Mouse (Mus musculus) stomach, embryonic 15.5 days (tissue): ENCODE measurements around the gene Tmem120a. TPM values are rescaled to one million over a fixed set of nuclear protein-coding genes. Genes with fewer than 3 reads are reported as not detected.

Source experiments
- ATAC-seq: fragments of 200-750 bp; cut with Nextera tagmentation; 2 replicates; pipeline ENCODE4 v1.8.0; 2017; ENCODE audit warnings: low read depth, moderate number of reproducible peaks, moderate TSS enrichment; ENCODE audit not compliant: insufficient read depth, low FRiP score
- H3K27ac ChIP-seq: fragments of 300-500 bp; sonication (generic); 2 replicates; pipeline ENCODE4 v1.5.1; 2015; ENCODE audit warnings: mild to moderate bottlenecking, inconsistent platforms
- H3K27me3 ChIP-seq: fragments of 300-500 bp; sonication (generic); replicated peaks from 2 replicates; pipeline ENCODE4 v1.6.1; 2015; ENCODE audit warnings: inconsistent platforms
- H3K36me3 ChIP-seq: fragments of 300-500 bp; sonication (generic); 2 replicates; pipeline ENCODE4 v1.6.1; 2015; ENCODE audit warnings: inconsistent platforms
- H3K4me1 ChIP-seq: fragments of 300-500 bp; sonication (generic); 2 replicates; pipeline ENCODE4 v1.6.1; 2015; ENCODE audit warnings: inconsistent platforms
- H3K4me2 ChIP-seq: fragments of 300-500 bp; sonication (generic); 2 replicates; pipeline ENCODE4 v1.6.1; 2015; ENCODE audit warnings: mild to moderate bottlenecking, inconsistent platforms
- H3K4me3 ChIP-seq: fragments of 300-500 bp; sonication (generic); replicated peaks from 2 replicates; pipeline ENCODE4 v1.5.1; 2015; ENCODE audit warnings: inconsistent platforms
- H3K9ac ChIP-seq: fragments of 300-500 bp; sonication (generic); 2 replicates; pipeline ENCODE4 v1.6.1; 2015; ENCODE audit warnings: inconsistent platforms
- H3K9me3 ChIP-seq: fragments of 300-500 bp; sonication (generic); 2 replicates; pipeline ENCODE4 v1.6.1; 2016; ENCODE audit warnings: inconsistent platforms
- WGBS: fragments of 180-500 bp; shearing (Covaris S2); methylation state at CpG from one replicate; pipeline ENCODE4 v1.1.7; 2015; 5-methylcytosine and 5-hydroxymethylcytosine counted together
- polyA plus RNA-seq: library from polyadenylated mRNA; unstranded; fragments of >200 nt; fragmentation: Nextera tagmentation; extraction: Ambion mirVana; gene quantifications from 2 replicates; pipeline ENCODE4 v1.2.1, GENCODE M21; 2015

The Tmem120a gene
- polyA plus RNA-seq, 1 experiment from 2014 or later: 43.9 TPM

DNA sequence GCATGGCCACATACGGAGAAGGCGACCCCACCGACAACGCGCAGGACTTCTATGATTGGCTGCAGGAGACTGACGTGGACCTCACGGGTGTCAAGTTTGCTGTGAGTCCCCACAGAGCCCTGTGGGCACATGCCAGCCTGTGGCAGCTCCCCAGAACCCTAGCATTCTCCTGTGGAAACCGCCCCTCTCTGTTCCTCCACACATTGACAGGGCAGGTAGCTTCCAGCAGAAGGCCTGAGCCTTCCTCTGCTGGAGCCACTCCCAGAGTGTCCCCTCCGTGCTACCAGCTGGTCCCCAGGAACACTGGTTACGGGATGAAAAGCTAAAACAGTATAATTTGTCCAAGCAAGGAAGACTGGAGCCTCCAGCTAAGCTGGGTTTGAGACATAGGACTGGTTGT, 14.0 kb downstream of the Tmem120a start:
- no peak overlapping the region for H3K9ac ChIP-seq
- H3K36me3 ChIP-seq: peaks cover 62% of the 10 kb centered on the region
- no peak overlapping the region for H3K27ac ChIP-seq
- no peaks in the 10 kb centered on the region for H3K27me3 ChIP-seq
- no peak for ATAC-seq
- H3K9me3 ChIP-seq: no peaks in the 10 kb centered on the region
- H3K4me2 ChIP-seq: no peak overlapping the region
- H3K4me3 ChIP-seq: no peak overlapping the region
- peaks cover 20% of the 10 kb centered on the region for H3K4me1 ChIP-seq
- WGBS: 95% methylated on average over 10 of the region's 10 CpGs

DNA sequence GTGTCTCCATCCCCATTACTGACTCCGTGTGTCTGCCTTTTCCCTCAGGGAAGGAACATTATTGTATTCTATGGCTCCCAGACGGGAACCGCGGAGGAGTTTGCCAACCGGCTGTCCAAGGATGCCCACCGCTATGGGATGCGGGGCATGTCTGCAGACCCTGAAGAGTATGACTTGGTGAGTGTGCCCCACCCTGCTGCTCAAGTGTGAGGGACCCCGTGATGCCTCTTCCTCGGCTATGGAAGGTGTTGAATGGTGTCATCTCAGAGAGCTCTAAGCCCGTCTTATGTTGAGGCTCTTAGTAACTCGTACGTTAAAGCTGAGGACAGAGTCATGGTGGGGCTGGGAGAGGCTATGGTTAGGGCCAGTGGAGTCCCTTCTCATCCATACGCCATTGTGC, 14.9 kb downstream of the Tmem120a start:
- ATAC-seq: no peak
- Histone ChIP-seq H3K27ac (no peak overlapping the region), H3K9me3 (no peaks in the 10 kb centered on the region), H3K4me2 (no peak overlapping the region), H3K36me3 (peaks cover 52% of the 10 kb centered on the region), H3K4me1 (peaks cover 29% of the 10 kb centered on the region), H3K4me3 (no peak overlapping the region), H3K9ac (no peak overlapping the region), H3K27me3 (no peaks in the 10 kb centered on the region)
- 90% methylated on average over 13 of the region's 13 CpGs for WGBS

DNA sequence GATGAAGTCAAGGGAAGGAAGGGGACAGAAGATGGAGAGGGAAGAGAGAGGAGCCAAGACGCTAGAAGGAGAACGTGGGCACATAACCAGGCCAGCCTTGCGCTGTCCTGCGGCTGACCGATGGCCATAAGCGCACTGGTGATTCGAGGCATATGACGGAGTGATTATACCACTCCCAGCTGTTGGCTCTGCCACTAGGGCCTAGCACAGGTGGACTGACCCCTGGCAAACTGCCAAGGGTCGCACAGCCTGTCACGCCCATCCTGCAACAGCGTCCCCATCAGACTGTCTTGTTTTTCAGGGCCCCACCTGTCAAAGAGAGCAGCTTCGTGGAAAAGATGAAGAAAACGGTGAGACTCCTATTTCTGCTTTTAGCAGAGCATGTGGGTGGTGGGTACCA, 15.9 kb downstream of the Tmem120a start:
- WGBS: 88% methylated on average over 13 of the region's 13 CpGs
- ATAC-seq: no peak
- H3K9ac ChIP-seq: no peak overlapping the region

DNA sequence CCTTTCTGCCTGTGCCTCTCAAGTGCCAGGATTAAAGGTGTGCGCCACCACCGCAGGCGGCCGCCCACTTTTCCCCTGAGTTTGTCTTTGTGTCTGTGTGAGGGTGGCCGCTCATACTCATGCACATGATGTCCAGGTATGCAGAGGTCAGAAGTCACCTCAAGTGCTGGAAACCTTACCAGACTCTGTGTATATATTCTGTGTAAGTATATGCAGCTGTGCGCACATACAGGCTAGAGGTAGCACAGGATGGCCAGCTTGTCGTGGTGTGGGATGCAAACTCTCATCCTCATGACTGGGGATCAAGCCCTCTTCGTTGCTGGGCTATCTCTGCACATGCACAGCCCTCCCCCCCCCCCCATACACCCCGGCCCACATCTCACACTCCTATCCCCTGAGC, 16.4 kb downstream of the Tmem120a start:
- Histone ChIP-seq H3K4me3 (no peak overlapping the region), H3K4me2 (no peak overlapping the region), H3K27ac (no peak overlapping the region), H3K9me3 (no peaks in the 10 kb centered on the region), H3K9ac (no peak overlapping the region), H3K4me1 (peaks cover 34% of the 10 kb centered on the region), H3K27me3 (no peaks in the 10 kb centered on the region), H3K36me3 (peaks cover 38% of the 10 kb centered on the region)
- WGBS: 87% methylated on average over 9 of the region's 9 CpGs
- no peak for ATAC-seq

More for the DNA sequence above, 15.9 kb downstream of the Tmem120a start:
- Histone ChIP-seq H3K27ac (no peak overlapping the region), H3K36me3 (peaks cover 43% of the 10 kb centered on the region), H3K9me3 (no peaks in the 10 kb centered on the region), H3K4me1 (peaks cover 34% of the 10 kb centered on the region), H3K4me2 (no peak overlapping the region), H3K4me3 (no peak overlapping the region), H3K27me3 (no peaks in the 10 kb centered on the region)

DNA sequence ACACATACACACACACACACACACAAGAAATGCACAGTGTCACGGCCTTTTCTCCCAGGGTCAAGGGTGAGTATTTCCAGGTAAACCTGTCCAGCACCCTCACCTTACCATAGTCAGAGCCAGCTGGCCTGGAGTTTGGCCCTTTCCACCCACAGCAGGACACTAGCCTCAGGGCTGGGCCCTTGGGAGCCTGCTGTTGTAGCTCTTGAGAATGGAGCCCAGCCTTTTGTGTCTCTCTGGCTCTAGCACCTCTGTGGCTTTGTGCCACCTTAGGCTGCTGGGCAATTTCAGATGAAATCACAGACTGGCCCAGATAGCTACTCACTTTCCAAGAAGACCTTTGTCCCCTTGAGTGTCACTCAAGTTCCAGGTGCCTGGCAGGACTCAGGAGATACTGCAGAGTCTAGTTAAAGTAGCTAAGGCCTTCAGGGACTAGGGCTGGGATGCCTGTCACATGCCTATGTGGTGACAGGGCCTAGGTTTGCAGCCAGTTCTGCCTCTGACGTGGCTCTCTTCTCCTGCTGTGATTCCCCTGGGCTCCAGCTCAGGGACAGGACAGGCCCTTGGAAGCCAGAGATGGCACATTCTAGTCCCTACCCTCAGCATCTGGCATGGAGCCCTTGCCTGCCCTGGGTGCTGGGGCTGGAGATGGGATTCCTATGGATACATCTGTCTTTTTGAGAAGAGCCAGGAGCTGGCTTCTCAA, 17.5 kb downstream of the Tmem120a start:
- no peak overlapping the region for H3K27ac ChIP-seq
- no peak for ATAC-seq
- no peak overlapping the region for H3K9ac ChIP-seq
- peak overlapping the region; percentile 51; the same call in 1 of the 2 replicates for H3K4me2 ChIP-seq
- H3K9me3 ChIP-seq: no peaks in the 10 kb centered on the region
- H3K4me3 ChIP-seq: no peak overlapping the region
- H3K36me3 ChIP-seq: peaks cover 27% of the 10 kb centered on the region
- no peaks in the 10 kb centered on the region for H3K27me3 ChIP-seq
- peaks cover 34% of the 10 kb centered on the region for H3K4me1 ChIP-seq
- 77% methylated on average over 2 of the region's 2 CpGs for WGBS

- Histone ChIP-seq H3K4me3 (peak overlapping the region; percentile 11), H3K4me1 (peaks cover 34% of the 10 kb centered on the region), H3K4me2 (peak overlapping the region; percentile 51), H3K27ac (peak overlapping the region; percentile 70), H3K36me3 (peaks cover 21% of the 10 kb centered on the region; the same call in 1 of the 2 replicates), H3K27me3 (no peaks in the 10 kb centered on the region), H3K9ac (no peak overlapping the region), H3K9me3 (no peaks in the 10 kb centered on the region)
- WGBS: 40% methylated on average over 6 of the region's 6 CpGs
- no peak for ATAC-seq
These were observed 18.3 kb downstream of the Tmem120a start for GRCm38 (mm10) chr5:135725991-135726390.

DNA sequence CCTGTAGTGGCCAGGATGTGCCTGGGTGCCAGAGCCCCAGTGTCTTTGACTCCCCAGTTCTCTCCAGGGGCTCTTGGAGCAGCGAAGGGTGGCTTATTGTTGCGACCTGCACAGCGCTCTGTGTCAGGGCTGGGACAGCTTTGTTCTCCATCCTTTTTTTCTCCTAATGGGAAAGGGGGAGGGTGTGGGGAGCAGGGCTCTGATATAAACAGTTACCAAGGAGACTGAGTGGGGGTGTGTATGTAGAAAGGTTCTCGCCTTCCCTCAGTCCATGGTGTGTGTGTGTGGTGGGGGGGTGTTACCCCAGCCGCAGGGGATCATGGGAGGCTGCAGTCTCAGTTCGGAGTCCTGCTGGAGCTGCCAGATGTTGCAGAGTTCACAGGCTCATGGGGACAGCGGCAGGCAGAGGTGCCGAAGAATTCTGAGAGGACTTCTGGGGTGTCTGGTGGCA, 18.8 kb downstream of the Tmem120a start:
- Histone ChIP-seq H3K27me3 (no peaks in the 10 kb centered on the region), H3K4me3 (peak overlapping the region; percentile 11), H3K27ac (peak overlapping the region; percentile 70), H3K36me3 (peaks cover 16% of the 10 kb centered on the region; the same call in 1 of the 2 replicates), H3K9ac (no peak overlapping the region), H3K4me1 (peaks cover 34% of the 10 kb centered on the region), H3K9me3 (no peaks in the 10 kb centered on the region), H3K4me2 (peak overlapping the region; percentile 51)
- WGBS: 19% methylated on average over 8 of the region's 8 CpGs
- peak; percentile 74; the same call in 1 of the 2 replicates for ATAC-seq

GRCm38 (mm10) chr5:135724536-135725322, 19.5 kb downstream of the Tmem120a start:
- H3K27me3 ChIP-seq: no peaks in the 10 kb centered on the region
- peaks cover 34% of the 10 kb centered on the region for H3K4me1 ChIP-seq
- H3K27ac ChIP-seq: peak overlapping the region; percentile 70
- peak overlapping the region; percentile 51 for H3K4me2 ChIP-seq
- H3K36me3 ChIP-seq: 0 out of 2 replicates have a peak, but pooled peaks cover 10% of the 10 kb centered on the region
- H3K4me3 ChIP-seq: no peak overlapping the region; the same call in 1 of the 2 replicates
- no peaks in the 10 kb centered on the region for H3K9me3 ChIP-seq
- ATAC-seq: no peak
- WGBS: 28% methylated on average over 9 of the region's 9 CpGs
- H3K9ac ChIP-seq: no peak overlapping the region

- 64% methylated on average over 3 of the region's 3 CpGs for WGBS
- Histone ChIP-seq H3K4me3 (no peak overlapping the region), H3K9me3 (no peaks in the 10 kb centered on the region), H3K27ac (no peak overlapping the region), H3K9ac (no peak overlapping the region), H3K4me2 (no peak overlapping the region), H3K36me3 (0 out of 2 replicates have a peak, but pooled peaks cover 2% of the 10 kb centered on the region), H3K27me3 (no peaks in the 10 kb centered on the region), H3K4me1 (peaks cover 34% of the 10 kb centered on the region)
- no peak for ATAC-seq
These were observed 21.0 kb downstream of the Tmem120a start for GRCm38 (mm10) chr5:135723165-135723751.

GRCm38 (mm10) chr5:135722121-135722520, 22.1 kb downstream of the Tmem120a start:
- WGBS: 72% methylated on average over 11 of the region's 11 CpGs
- no peak for ATAC-seq
- Histone ChIP-seq H3K9ac (no peak overlapping the region), H3K4me1 (peaks cover 32% of the 10 kb centered on the region), H3K36me3 (peaks cover 6% of the 10 kb centered on the region; the same call in 1 of the 2 replicates), H3K9me3 (no peaks in the 10 kb centered on the region), H3K4me2 (no peak overlapping the region), H3K27me3 (no peaks in the 10 kb centered on the region), H3K4me3 (no peak overlapping the region), H3K27ac (no peak overlapping the region)

DNA sequence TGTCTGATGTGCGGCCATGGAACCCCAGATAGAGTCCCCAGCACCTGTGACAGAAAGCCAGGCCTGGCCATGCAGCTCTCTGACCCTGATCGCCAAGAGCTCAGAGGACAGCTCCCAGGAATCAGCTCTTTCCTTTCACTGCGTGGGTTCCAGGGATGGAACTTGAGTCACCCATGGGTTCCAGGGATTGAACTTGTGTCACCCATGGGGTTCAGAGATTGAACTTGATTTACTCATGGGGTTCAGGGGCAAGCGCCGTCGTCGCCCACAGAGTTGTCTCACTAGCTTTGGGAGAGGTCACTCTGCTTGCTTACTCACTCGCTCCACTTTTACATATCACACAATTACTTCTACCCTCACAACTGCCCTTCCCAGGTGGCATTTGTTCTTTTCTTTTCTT, 23.2 kb downstream of the Tmem120a start:
- Histone ChIP-seq H3K4me3 (no peak overlapping the region), H3K4me2 (no peak overlapping the region), H3K27me3 (no peaks in the 10 kb centered on the region), H3K27ac (no peak overlapping the region), H3K36me3 (peaks cover 9% of the 10 kb centered on the region; the same call in 1 of the 2 replicates), H3K9me3 (no peaks in the 10 kb centered on the region), H3K9ac (no peak overlapping the region), H3K4me1 (peaks cover 22% of the 10 kb centered on the region)
- 88% methylated on average over 8 of the region's 8 CpGs for whole genome bisulfite sequencing
- no peak for ATAC-seq
